Mouse (Mus musculus): Measurements from ENCODE around the gene Palmd.

DNA sequence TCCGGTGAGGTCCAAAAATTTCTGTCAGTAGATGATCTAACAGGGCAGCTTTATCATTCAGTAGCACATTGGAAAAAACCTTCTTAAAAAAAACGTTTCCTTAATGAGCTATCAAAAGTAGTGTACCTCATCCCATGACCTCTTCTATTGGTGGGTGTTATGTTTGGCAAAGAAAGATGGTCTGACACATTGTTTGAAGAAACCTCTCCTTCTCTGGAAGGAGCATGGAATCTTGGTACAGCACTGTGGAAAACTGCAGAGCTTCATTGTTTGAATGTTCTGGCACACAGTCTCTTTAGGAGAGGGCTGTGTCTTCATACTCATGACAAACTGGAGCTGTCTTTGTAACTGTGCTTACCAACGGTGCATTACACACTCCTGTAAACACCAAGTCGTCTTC lies 5.6 kb downstream of the Palmd start:
- TF ChIP-seq POLR2A (IDR thresholded peaks at IDR 0.05; ENCODE audit: borderline replicate concordance, extremely low read depth, insufficient read depth, insufficient read length, poor library complexity, severe bottlenecking) = no peak
- no peak for TF ChIP-seq CTCF (IDR thresholded peaks at IDR 0.05; ENCODE audit: borderline replicate concordance, extremely low read depth, insufficient read depth, insufficient read length)
